Mouse (Mus musculus): ENCODE results near the gene Anp32e. TPM values are rescaled to one million over a fixed set of nuclear protein-coding genes. Genes with fewer than 3 reads are reported as not detected.
A peak's percentile ranks its signal among the peaks of the same experiment; 100 is the strongest.
"Not testable (repeated sequence)": the region's sequence is repeated elsewhere in the genome, so short reads cannot be mapped to it uniquely, and the experiment has no call there.

Gene Anp32e
- polyA plus RNA-seq, 1 experiment from 2014 or later = 341 TPM

GRCm38 (mm10) chr3:95905940-95906492 is 23.0 kb upstream of the Anp32e start:
- H3K9me3 ChIP-seq (replicated peaks) = no peaks in the 10 kb centered on the region
- H3K36me3 ChIP-seq (ENCODE audit: poor library complexity, severe bottlenecking) = no peaks in the 10 kb centered on the region
- 1% methylated on average over 12 of the region's 12 CpGs for WGBS
- H3K4me1 ChIP-seq = peaks cover 33% of the 10 kb centered on the region
- peaks cover 3% of the 10 kb centered on the region for H3K27me3 ChIP-seq
- H3K4me2 ChIP-seq = peak overlapping the region; percentile 67
- peak overlapping the region; percentile 38 for H3K4me3 ChIP-seq
- H3K9ac ChIP-seq = peak overlapping the region; percentile 62
- ATAC-seq = no peak; the same call in 1 of the 2 replicates
- H3K27ac ChIP-seq = no peak overlapping the region

DNA sequence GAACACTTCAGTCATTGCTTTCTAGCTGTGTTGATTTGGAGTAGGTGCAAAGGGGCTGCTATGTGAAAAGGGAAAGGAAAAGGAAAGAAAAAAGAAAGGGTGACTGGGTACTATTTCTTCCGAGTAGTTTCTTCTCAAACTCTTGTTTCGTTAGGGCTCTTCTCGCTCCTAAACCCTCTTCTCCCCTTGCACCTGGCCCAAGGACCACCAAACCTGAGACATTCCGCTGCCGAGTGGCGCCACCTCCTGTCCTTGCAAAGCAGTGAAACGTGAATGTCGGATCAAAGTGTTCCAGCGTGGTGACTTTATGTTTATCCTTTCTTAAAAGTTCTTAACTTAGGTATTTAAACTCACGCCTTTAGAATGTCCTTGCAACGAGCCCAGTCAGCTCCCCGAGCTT is 22.2 kb upstream of the Anp32e start:
- H3K4me1 ChIP-seq = peaks cover 31% of the 10 kb centered on the region
- ATAC-seq = no peak
- no peaks in the 10 kb centered on the region for H3K9me3 ChIP-seq (replicated peaks)
- H3K9ac ChIP-seq = peak overlapping the region; percentile 21; the same call in 1 of the 2 replicates
- H3K4me3 ChIP-seq = peak overlapping the region; percentile 38
- peaks cover 3% of the 10 kb centered on the region for H3K27me3 ChIP-seq
- peak overlapping the region; percentile 67 for H3K4me2 ChIP-seq
- H3K27ac ChIP-seq = no peak overlapping the region
- no peaks in the 10 kb centered on the region for H3K36me3 ChIP-seq (ENCODE audit: poor library complexity, severe bottlenecking)
- WGBS = under 1% methylated on average over 12 of the region's 12 CpGs

GRCm38 (mm10) chr3:95907613-95908012 is 21.4 kb upstream of the Anp32e start:
- Histone ChIP-seq H3K4me1 (peaks cover 29% of the 10 kb centered on the region), H3K9ac (no peak overlapping the region), H3K36me3 (ENCODE audit: poor library complexity, severe bottlenecking) (no peaks in the 10 kb centered on the region), H3K27me3 (peaks cover 3% of the 10 kb centered on the region), H3K4me3 (no peak overlapping the region), H3K4me2 (no peak overlapping the region), H3K9me3 (replicated peaks) (no peaks in the 10 kb centered on the region), H3K27ac (no peak overlapping the region)
- WGBS = 43% methylated on average over 4 of the region's 4 CpGs
- ATAC-seq = no peak

DNA sequence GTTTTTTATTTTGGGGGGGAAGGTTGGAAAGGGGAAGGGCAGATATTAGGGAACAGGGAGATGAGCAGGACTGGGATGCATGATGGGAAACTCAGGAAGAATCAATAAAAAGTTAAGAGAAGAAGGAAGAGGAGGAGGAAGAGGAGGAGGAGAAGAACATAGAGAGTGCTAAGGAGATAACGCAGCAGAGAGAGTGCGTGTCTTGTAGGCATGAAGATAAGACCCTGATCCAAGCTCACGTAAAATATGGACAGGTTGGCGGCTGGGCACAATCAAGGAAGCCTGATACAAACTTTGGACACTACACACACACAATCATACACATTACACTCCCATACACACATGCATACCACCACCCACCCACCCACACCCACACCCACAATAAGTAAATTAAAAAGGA is 14.3 kb upstream of the Anp32e start:
- H3K36me3 ChIP-seq (ENCODE audit: poor library complexity, severe bottlenecking) = no peaks in the 10 kb centered on the region
- no peak for ATAC-seq
- 100% methylated on average over 4 of the region's 4 CpGs for WGBS
- no peak overlapping the region for H3K9ac ChIP-seq
- no peak overlapping the region for H3K4me3 ChIP-seq
- H3K4me2 ChIP-seq = no peak overlapping the region
- H3K27ac ChIP-seq = no peak overlapping the region
- H3K27me3 ChIP-seq = no peaks in the 10 kb centered on the region
- no peaks in the 10 kb centered on the region for H3K9me3 ChIP-seq (replicated peaks)
- H3K4me1 ChIP-seq = no peaks in the 10 kb centered on the region

DNA sequence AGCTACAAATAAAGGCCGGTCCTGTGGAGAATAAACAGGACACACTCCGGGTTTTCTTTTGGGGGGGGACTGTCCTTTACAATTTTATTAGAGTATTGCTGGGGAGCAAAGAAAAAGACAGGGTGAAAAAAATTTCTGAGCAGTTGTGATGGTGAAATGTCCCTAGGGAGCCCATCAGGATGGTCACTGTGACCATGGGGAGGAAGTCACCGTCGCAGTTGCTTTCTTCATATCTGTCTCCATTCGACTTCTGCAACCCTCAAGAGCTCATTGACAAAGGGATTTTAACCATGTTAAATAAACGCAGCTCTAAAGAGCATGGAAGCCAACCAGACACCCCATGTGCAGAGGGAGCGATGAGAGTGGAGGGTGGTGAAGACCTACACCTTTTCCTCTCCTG is 12.3 kb upstream of the Anp32e start:
- H3K9ac ChIP-seq = no peak overlapping the region
- H3K4me2 ChIP-seq = no peak overlapping the region
- no peak overlapping the region for H3K27ac ChIP-seq
- H3K36me3 ChIP-seq (ENCODE audit: poor library complexity, severe bottlenecking) = no peaks in the 10 kb centered on the region
- H3K4me1 ChIP-seq = no peaks in the 10 kb centered on the region
- WGBS = 83% methylated on average over 7 of the region's 7 CpGs
- H3K27me3 ChIP-seq = no peaks in the 10 kb centered on the region
- no peaks in the 10 kb centered on the region for H3K9me3 ChIP-seq (replicated peaks)
- no peak for ATAC-seq
- H3K4me3 ChIP-seq = no peak overlapping the region

GRCm38 (mm10) chr3:95920532-95920931 is 8.5 kb upstream of the Anp32e start:
- H3K36me3 ChIP-seq (ENCODE audit: poor library complexity, severe bottlenecking); H3K9ac ChIP-seq; H3K27ac ChIP-seq; ATAC-seq; H3K4me1 ChIP-seq; H3K4me2 ChIP-seq; H3K9me3 ChIP-seq (replicated peaks); H3K27me3 ChIP-seq; H3K4me3 ChIP-seq: not testable (repeated sequence)
- 64% methylated on average over 2 of the region's 2 CpGs for WGBS

GRCm38 (mm10) chr3:95923429-95923828 is 5.6 kb upstream of the Anp32e start:
- not testable (repeated sequence) for ATAC-seq; H3K36me3 ChIP-seq (ENCODE audit: poor library complexity, severe bottlenecking); H3K27ac ChIP-seq; H3K9me3 ChIP-seq (replicated peaks); H3K4me3 ChIP-seq; H3K4me2 ChIP-seq; H3K4me1 ChIP-seq; H3K27me3 ChIP-seq; H3K9ac ChIP-seq
- WGBS = 86% methylated on average over 7 of the region's 7 CpGs

GRCm38 (mm10) chr3:95924185-95924584 is 4.9 kb upstream of the Anp32e start:
- no peaks in the 10 kb centered on the region for H3K4me1 ChIP-seq
- no peak for ATAC-seq
- no peak overlapping the region for H3K4me2 ChIP-seq
- no peaks in the 10 kb centered on the region for H3K27me3 ChIP-seq
- WGBS = 75% methylated on average over 4 of the region's 4 CpGs
- no peak overlapping the region for H3K27ac ChIP-seq
- no peaks in the 10 kb centered on the region for H3K36me3 ChIP-seq (ENCODE audit: poor library complexity, severe bottlenecking)
- H3K9ac ChIP-seq = no peak overlapping the region
- no peak overlapping the region for H3K4me3 ChIP-seq
- no peaks in the 10 kb centered on the region for H3K9me3 ChIP-seq (replicated peaks)

- WGBS = 86% methylated on average over 5 of the region's 5 CpGs
- Histone ChIP-seq H3K4me3 (no peak overlapping the region), H3K9ac (no peak overlapping the region), H3K27me3 (no peaks in the 10 kb centered on the region), H3K4me1 (no peaks in the 10 kb centered on the region), H3K27ac (no peak overlapping the region), H3K9me3 (replicated peaks) (no peaks in the 10 kb centered on the region), H3K36me3 (ENCODE audit: poor library complexity, severe bottlenecking) (no peaks in the 10 kb centered on the region), H3K4me2 (no peak overlapping the region)
- ATAC-seq = no peak
Observed at GRCm38 (mm10) chr3:95925087-95925486, 4.0 kb upstream of the Anp32e start.

DNA sequence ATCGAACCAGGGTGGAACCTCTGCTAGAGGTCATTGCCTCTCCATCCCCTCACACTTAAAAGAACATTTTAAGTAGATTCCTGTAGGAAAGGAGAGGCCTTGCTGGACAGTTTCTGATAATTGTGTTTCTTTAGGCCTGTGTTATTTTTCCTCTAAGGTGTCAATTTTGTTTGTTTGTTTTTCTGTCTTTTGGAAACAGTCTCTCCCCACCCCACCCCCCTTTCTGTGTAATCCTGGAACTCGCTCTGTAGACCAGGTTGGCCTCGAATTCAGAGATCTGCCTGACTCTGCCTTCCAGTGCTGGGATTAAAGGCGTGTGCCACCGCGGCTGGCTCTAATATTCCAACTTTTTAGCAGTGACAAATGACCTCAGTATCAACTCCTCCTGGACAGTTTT is 787 bp upstream of the Anp32e start:
- Histone ChIP-seq H3K4me1 (peaks cover 23% of the 10 kb centered on the region), H3K36me3 (ENCODE audit: poor library complexity, severe bottlenecking) (peaks cover 2% of the 10 kb centered on the region; the same call in 1 of the 2 replicates), H3K9me3 (replicated peaks) (no peaks in the 10 kb centered on the region), H3K27ac (peak overlapping the region; percentile 80; the same call in 1 of the 2 replicates), H3K9ac (peak overlapping the region; percentile 56), H3K27me3 (no peaks in the 10 kb centered on the region), H3K4me3 (peak overlapping the region; percentile 41), H3K4me2 (peak overlapping the region; percentile 64)
- no peak for ATAC-seq
- WGBS = 73% methylated on average over 6 of the region's 6 CpGs

GRCm38 (mm10) chr3:95929581-95930470 is 780 bp downstream of the Anp32e start:
- under 1% methylated on average over 105 of the region's 105 CpGs for WGBS
- Histone ChIP-seq H3K27me3 (no peaks in the 10 kb centered on the region), H3K9ac (peak overlapping the region; percentile 97), H3K4me1 (peaks cover 23% of the 10 kb centered on the region), H3K27ac (peak overlapping the region; percentile 90), H3K36me3 (ENCODE audit: poor library complexity, severe bottlenecking) (peaks cover 17% of the 10 kb centered on the region), H3K4me3 (peak overlapping the region; percentile 96), H3K4me2 (peak overlapping the region; percentile 74), H3K9me3 (replicated peaks) (no peaks in the 10 kb centered on the region)
- ATAC-seq = peak; percentile 57

DNA sequence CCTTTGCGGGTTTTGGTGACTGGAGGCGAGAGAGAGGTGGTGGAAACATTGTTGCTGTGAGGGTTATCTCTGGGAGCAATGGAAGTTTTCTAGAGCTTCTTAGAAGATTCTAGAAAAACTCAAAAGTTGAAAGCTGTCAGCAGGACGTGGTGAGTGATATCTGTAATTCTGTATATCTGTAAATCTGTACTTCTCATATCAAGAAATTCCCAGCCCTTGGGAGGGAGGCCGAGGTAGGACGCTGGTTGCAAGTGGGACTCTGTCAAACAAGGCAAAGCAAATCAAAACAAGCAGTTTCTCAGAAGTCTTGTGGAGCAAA is 1.4 kb downstream of the Anp32e start:
- no peak for ATAC-seq
- Histone ChIP-seq H3K9ac (peak overlapping the region; percentile 97), H3K27me3 (no peaks in the 10 kb centered on the region), H3K9me3 (replicated peaks) (no peaks in the 10 kb centered on the region), H3K27ac (peak overlapping the region; percentile 90), H3K4me3 (peak overlapping the region; percentile 96), H3K4me2 (peak overlapping the region; percentile 74), H3K4me1 (peaks cover 23% of the 10 kb centered on the region), H3K36me3 (ENCODE audit: poor library complexity, severe bottlenecking) (peaks cover 23% of the 10 kb centered on the region)
- WGBS = 3% methylated on average over 5 of the region's 5 CpGs
